Mouse (Mus musculus): Measurements from ENCODE around the gene Mcrs1. TPM values are rescaled to one million over a fixed set of nuclear protein-coding genes. Genes with fewer than 3 reads are reported as not detected.
"Not testable (repeated sequence)": the region's sequence is repeated elsewhere in the genome, so short reads cannot be mapped to it uniquely, and the experiment has no call there.

Mcrs1 gene
- polyA plus RNA-seq, 1 experiment, result 113 TPM

DNA sequence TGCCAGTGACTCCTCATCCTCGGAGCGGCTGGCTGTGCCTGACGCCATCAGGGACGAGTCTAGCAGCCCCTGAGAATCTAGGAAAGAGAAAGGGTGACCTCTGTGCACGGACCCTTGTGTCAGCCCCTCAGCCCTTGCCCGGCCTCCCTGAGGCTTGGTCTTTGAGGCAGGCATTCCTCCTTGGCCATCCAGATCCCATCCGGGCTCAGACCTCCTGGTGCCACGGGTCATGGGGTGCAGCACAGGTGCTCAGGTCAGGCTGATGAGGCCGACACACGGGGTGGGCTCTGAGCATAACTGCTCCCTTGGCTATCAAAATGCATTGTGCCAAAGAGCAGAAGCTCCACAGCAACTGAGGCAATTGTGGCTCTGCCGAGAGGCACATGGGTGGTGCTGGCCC is 1.8 kb downstream of the Mcrs1 start:
- Histone ChIP-seq H3K4me3 (ENCODE audit: control insufficient read depth, low read depth, low read length) (no peak overlapping the region), H3K4me1 (ENCODE audit: control insufficient read depth, insufficient read depth, low read length) (peaks cover 2% of the 10 kb centered on the region), H3K27me3 (ENCODE audit: control insufficient read depth, insufficient read depth, low read length) (no peaks in the 10 kb centered on the region), H3K27ac (ENCODE audit: control insufficient read depth, insufficient read depth, low read depth, low read length) (no peak overlapping the region), H3K36me3 (ENCODE audit: control insufficient read depth, insufficient read depth, low read length) (no peaks in the 10 kb centered on the region; the same call in 1 of the 2 replicates)
- TF ChIP-seq CTCF (IDR thresholded peaks at IDR 0.05; ENCODE audit: control insufficient read depth, insufficient read depth, insufficient replicate concordance, low read depth, low read length) (no peak), POLR2A (IDR thresholded peaks at IDR 0.05; ENCODE audit: control insufficient read depth, low read depth, low read length) (no peak)

DNA sequence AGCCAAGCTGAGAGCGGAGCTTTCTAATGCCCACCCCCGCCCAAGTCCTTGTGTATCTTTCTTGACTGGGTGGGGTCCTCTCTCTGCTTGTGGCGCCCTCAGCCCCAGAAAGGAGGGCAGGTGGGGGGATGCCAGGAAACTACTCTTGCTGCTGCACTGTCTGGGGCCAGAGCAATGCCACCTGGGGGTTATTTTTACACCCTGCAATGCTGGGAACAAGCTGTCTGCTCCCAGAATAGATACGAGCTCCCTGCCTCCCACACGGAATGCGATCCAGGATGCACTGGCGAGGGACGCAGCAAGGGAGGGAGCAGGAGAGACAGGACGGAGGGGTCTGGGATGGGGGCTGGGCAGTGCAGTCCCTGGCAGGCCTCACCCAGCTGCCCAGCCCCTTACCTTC is 2.8 kb downstream of the Mcrs1 start:
- Histone ChIP-seq H3K36me3 (ENCODE audit: control insufficient read depth, insufficient read depth, low read length) (no peaks in the 10 kb centered on the region; the same call in 1 of the 2 replicates), H3K27me3 (ENCODE audit: control insufficient read depth, insufficient read depth, low read length) (no peaks in the 10 kb centered on the region), H3K4me1 (ENCODE audit: control insufficient read depth, insufficient read depth, low read length) (peaks cover 2% of the 10 kb centered on the region), H3K27ac (ENCODE audit: control insufficient read depth, insufficient read depth, low read depth, low read length) (no peak overlapping the region; the same call in 1 of the 2 replicates), H3K4me3 (ENCODE audit: control insufficient read depth, low read depth, low read length) (no peak overlapping the region)
- TF ChIP-seq CTCF (IDR thresholded peaks at IDR 0.05; ENCODE audit: control insufficient read depth, insufficient read depth, insufficient replicate concordance, low read depth, low read length) (no peak), POLR2A (IDR thresholded peaks at IDR 0.05; ENCODE audit: control insufficient read depth, low read depth, low read length) (no peak)

DNA sequence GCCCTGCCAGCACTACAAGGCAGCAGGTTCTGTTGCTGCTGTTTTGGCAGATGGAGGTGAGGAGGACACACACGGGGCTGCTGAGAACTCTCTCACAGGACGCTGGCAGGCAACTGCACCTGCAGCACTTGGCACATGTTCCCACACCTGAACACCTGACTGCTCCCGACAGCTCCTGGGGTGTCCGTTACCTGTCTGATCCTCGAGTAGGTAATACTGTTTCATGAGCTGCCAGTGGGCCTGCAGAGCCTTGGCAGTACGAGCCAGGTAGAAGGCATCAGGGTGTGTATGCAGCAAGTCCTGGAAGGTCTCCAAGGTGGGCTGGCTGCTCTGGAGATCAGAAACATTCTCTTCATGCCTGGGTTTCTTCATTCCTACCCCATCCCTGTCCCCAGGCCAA is 5.0 kb downstream of the Mcrs1 start:
- not testable (repeated sequence) for H3K4me3 ChIP-seq (ENCODE audit: control insufficient read depth, low read depth, low read length); H3K36me3 ChIP-seq (ENCODE audit: control insufficient read depth, insufficient read depth, low read length)

DNA sequence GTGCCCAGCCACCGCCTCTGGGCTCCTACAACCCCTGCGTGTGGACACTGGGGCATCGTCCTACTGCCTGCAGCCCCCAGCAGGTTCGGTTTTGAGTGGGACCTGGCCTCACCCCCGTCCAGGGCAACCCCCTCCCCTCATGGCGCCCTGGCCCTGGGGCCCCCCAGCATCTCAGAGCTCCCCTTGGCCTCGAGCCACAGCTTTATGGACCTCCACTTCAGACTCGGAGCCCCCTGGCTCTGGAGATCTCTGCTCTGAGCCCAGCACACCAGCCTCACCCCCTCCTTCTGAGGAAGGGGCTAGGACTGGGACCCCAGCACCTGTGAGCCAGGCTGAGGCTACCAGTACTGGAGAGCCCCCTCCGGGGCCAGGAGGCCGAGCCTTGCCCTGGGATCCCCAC is 9.7 kb downstream of the Mcrs1 start:
- no peak for TF ChIP-seq CTCF (IDR thresholded peaks at IDR 0.05; ENCODE audit: control insufficient read depth, insufficient read depth, insufficient replicate concordance, low read depth, low read length)
- TF ChIP-seq POLR2A (IDR thresholded peaks at IDR 0.05; ENCODE audit: control insufficient read depth, low read depth, low read length), result no peak
- no peaks in the 10 kb centered on the region; the same call in 1 of the 2 replicates for H3K36me3 ChIP-seq (ENCODE audit: control insufficient read depth, insufficient read depth, low read length)

More for the DNA sequence above, 5.0 kb downstream of the Mcrs1 start:
- H3K27me3 ChIP-seq (ENCODE audit: control insufficient read depth, insufficient read depth, low read length); H3K4me1 ChIP-seq (ENCODE audit: control insufficient read depth, insufficient read depth, low read length); H3K27ac ChIP-seq (ENCODE audit: control insufficient read depth, insufficient read depth, low read depth, low read length): not testable (repeated sequence)

DNA sequence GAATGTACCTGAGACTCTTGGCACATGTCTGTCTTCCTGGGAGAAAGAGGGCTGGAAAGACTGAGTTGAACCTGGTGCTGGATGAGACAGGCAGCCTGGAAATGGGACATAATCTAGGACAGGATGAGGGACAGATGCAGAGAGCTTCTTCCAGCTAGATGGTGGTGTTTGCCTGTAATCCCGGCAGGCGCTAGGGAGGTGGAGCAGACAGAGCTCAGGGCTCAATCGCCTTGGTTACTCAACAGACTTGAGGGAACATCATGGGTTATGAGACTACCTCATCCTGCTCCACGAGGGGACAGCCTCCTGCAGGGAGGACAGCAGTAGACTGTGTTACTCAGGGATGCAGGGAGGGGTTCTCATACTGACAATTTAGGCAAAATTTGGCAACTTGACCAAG is 10.5 kb downstream of the Mcrs1 start:
- no peak overlapping the region for H3K27ac ChIP-seq (ENCODE audit: control insufficient read depth, insufficient read depth, low read depth, low read length)
- H3K4me3 ChIP-seq (ENCODE audit: control insufficient read depth, low read depth, low read length), result no peak overlapping the region
- no peaks in the 10 kb centered on the region; the same call in 1 of the 2 replicates for H3K36me3 ChIP-seq (ENCODE audit: control insufficient read depth, insufficient read depth, low read length)
- H3K27me3 ChIP-seq (ENCODE audit: control insufficient read depth, insufficient read depth, low read length), result no peaks in the 10 kb centered on the region
- TF ChIP-seq POLR2A (IDR thresholded peaks at IDR 0.05; ENCODE audit: control insufficient read depth, low read depth, low read length) (no peak), CTCF (IDR thresholded peaks at IDR 0.05; ENCODE audit: control insufficient read depth, insufficient read depth, insufficient replicate concordance, low read depth, low read length) (no peak)
- no peaks in the 10 kb centered on the region for H3K4me1 ChIP-seq (ENCODE audit: control insufficient read depth, insufficient read depth, low read length)

More for the DNA sequence above, 9.7 kb downstream of the Mcrs1 start:
- no peak overlapping the region for H3K4me3 ChIP-seq (ENCODE audit: control insufficient read depth, low read depth, low read length)
- no peaks in the 10 kb centered on the region for H3K4me1 ChIP-seq (ENCODE audit: control insufficient read depth, insufficient read depth, low read length)
- H3K27me3 ChIP-seq (ENCODE audit: control insufficient read depth, insufficient read depth, low read length), result no peaks in the 10 kb centered on the region
- H3K27ac ChIP-seq (ENCODE audit: control insufficient read depth, insufficient read depth, low read depth, low read length), result no peak overlapping the region

DNA sequence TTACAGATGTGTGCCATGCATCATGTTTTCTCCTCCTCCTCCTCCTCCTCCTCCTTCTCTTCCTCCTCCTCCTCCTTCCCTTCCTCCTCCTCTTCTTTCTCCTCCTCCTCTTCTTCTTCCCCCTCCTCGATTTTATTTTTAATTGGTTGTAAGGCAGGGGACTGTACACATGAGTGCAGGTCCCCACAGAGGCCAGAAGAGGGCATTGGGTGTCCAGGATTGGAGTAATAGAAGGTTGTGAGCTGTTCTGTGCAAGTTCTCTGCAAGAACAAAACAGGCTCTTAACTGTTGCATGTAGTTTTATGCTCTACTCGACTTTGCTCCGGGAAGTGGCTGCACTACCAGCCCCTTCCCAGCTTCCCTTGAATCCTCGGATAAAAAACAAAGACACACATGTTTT is 11.6 kb downstream of the Mcrs1 start:
- Histone ChIP-seq H3K27ac (ENCODE audit: control insufficient read depth, insufficient read depth, low read depth, low read length) (no peak overlapping the region), H3K4me3 (ENCODE audit: control insufficient read depth, low read depth, low read length) (no peak overlapping the region), H3K4me1 (ENCODE audit: control insufficient read depth, insufficient read depth, low read length) (no peaks in the 10 kb centered on the region), H3K36me3 (ENCODE audit: control insufficient read depth, insufficient read depth, low read length) (no peaks in the 10 kb centered on the region), H3K27me3 (ENCODE audit: control insufficient read depth, insufficient read depth, low read length) (no peaks in the 10 kb centered on the region)
- TF ChIP-seq POLR2A (IDR thresholded peaks at IDR 0.05; ENCODE audit: control insufficient read depth, low read depth, low read length), result no peak
- TF ChIP-seq CTCF (IDR thresholded peaks at IDR 0.05; ENCODE audit: control insufficient read depth, insufficient read depth, insufficient replicate concordance, low read depth, low read length), result no peak

DNA sequence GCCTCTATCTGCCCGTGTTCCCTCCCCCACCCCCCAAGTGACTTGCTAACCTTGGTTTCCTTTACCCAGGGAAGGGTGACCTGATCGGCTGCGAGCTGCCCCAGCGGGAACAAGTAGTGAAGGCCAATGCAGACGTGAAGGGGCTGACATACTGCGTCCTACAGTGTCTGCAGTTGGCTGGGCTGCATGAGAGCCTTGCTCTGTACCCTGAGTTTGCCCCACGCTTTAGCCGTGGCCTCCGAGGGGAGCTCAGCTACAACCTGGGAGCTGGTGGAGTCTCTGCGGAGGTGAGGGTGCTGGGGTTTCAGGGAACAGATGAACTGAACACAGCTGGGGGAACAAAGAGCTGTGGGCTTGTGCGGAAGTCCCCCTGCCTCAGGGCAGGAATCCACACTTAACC is 13.8 kb downstream of the Mcrs1 start:
- Histone ChIP-seq H3K4me1 (ENCODE audit: control insufficient read depth, insufficient read depth, low read length) (no peaks in the 10 kb centered on the region), H3K27me3 (ENCODE audit: control insufficient read depth, insufficient read depth, low read length) (no peaks in the 10 kb centered on the region), H3K4me3 (ENCODE audit: control insufficient read depth, low read depth, low read length) (no peak overlapping the region), H3K36me3 (ENCODE audit: control insufficient read depth, insufficient read depth, low read length) (no peaks in the 10 kb centered on the region), H3K27ac (ENCODE audit: control insufficient read depth, insufficient read depth, low read depth, low read length) (no peak overlapping the region)
- no peak for TF ChIP-seq CTCF (IDR thresholded peaks at IDR 0.05; ENCODE audit: control insufficient read depth, insufficient read depth, insufficient replicate concordance, low read depth, low read length)
- no peak for TF ChIP-seq POLR2A (IDR thresholded peaks at IDR 0.05; ENCODE audit: control insufficient read depth, low read depth, low read length)
